Mouse (Mus musculus) cerebellum, adult (tissue): ENCODE results near the gene Zfp503.

Experiments
- ATAC-seq: cut with Nextera tagmentation; 2 replicates; pipeline ENCODE4 v1.9.2; 2017; ENCODE audit warnings: mild to moderate bottlenecking, moderate library complexity, mixed read lengths; ENCODE audit not compliant: insufficient number of reproducible peaks, low FRiP score, low TSS enrichment

Zfp503 gene

GRCm38 (mm10) chr14:21994061-21994990 lies 4.9 kb upstream of the Zfp503 start:
- no peak for ATAC-seq

DNA sequence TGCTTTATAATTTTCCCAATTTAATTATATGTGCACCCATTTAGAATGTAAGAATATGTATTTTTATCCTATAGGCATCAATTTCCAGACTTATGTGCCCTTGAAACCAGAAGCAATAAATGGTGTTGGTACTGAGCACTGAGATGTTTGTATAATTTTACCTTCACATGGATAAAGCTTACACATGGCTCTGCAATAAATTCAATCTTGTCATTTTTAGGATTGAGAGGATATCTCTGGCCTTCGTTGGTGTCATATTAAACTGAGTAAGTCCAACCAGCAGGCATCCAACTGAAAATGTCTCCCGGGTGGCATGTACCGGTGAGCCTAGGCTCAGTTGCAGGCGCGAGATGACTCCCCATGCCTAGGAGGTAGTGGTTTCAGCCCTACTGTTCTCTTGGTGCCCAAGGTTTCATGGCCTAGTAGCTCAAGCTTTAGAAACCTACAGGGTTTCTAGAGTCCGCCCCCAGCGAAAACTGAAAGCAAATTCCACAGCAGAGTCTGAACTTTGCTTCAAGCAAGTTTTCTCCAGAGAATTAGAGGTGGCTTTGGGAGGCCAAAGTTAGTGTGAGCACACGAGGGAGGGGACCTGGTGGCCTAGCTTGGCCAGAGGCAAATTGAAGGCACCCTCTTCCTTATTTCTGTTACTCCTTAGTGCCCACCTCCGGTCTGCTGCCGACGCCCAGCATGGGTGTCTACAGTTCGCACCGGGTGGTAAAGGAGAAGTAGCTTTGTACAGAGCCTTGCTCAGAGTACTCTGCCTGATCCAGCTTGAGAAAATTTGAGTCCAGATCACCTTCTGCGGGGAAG lies 4.1 kb upstream of the Zfp503 start:
- ATAC-seq: no peak

DNA sequence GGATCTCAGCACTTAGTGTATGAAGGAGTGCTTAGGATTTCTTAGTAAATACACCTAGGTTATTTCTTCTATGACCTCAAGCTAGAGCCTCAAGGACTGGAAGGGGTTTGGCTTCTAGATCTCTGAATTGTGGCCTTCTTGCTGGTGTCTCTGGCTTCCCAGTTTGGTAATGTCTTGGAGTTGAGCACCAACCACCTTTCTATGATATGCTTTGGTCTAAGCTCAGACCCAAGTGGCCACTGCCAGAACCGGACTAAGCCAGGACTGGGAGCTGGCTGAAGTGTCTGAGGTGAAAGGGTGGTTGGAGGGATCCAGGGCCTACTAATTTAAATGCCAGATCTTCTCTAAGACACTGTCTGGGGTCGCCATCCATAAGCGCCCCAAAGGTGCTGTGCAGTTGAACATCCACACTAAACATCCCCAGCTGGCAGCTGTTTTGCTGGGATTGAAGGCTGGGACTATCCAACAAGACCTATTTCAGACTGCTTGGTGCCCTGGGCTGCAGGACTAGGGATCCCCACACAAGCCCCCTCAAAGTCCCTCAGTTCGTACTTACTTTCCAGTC lies 3.0 kb upstream of the Zfp503 start:
- no peak for ATAC-seq

- ATAC-seq: no peak
These were observed 2.5 kb upstream of the Zfp503 start for GRCm38 (mm10) chr14:21991856-21992255.

- no peak for ATAC-seq
These were observed 1.9 kb upstream of the Zfp503 start for GRCm38 (mm10) chr14:21991251-21991780.

DNA sequence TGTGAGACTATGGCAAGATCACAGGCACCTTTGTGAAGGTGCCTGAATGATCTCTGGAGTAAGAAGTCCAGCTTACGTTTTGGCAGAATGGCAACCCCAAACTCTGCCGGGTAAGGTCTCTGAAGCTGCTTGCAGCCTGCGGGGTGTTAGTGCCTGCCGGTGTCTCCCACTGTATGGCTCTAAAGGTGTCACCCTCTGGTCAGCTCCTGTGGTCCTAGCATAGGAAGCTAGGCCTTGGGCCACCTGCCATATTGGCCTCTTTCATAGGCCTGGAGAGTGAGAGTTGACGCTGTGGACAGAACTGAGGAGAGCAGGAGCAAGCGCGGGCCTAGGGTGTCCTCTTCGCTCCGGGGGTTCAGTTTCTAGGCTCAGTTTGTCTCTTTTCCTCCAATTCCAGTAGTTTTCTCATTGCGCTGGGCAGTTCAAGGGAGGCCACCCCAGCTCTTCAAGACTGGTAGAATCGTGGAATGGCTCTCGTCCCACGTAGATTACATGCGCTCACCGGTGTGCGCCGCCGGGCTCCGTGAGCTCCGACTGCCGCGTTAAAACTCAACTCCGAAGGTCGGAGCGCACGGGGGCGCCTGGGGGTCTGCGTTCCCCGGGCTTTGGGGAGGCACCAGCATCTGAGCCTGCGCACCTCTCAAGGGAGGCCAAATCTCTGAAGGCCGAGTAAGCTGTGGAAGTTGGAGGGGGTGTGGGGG lies 1.1 kb upstream of the Zfp503 start:
- no peak for ATAC-seq

DNA sequence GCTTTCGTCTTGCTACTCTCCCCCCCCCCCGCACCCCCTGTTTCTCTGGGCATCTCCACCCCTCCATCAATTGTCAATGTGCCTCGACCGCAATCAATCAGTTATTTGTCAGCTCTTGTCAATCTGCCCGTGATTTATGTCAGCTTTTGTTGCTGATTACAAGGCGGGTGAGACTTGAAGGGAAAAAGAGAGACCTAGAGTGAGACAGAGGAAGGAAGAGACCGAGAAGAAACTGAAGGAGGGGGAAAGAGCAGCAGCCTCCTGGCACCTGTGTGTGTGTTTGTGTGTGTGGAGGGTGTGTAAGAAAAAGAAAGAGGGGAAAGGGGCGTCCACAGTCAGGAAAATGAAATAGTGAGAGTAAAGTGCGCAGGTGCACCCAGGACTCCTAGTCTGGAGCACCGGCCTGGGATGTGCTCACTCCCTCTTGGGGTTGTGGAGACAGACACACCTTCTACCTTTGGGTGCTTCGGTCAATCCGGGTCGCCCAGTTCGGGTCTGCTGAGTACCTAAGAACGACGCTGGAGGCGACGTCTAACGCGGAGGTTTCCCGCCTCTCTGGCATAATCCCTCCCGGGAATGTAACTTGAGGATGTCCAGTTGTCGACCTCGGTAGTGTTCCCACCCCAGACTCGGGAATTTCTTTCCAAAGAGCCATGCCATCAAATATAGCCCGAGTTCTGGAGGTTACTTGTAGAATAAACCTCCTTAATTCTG lies 667 bp downstream of the Zfp503 start:
- no peak for ATAC-seq

- ATAC-seq: peak; percentile 85
These were observed 1.5 kb downstream of the Zfp503 start for GRCm38 (mm10) chr14:21987660-21988576.

- ATAC-seq: no peak
These were observed 2.4 kb downstream of the Zfp503 start for GRCm38 (mm10) chr14:21986733-21987659.

GRCm38 (mm10) chr14:21985981-21986732 lies 3.2 kb downstream of the Zfp503 start:
- ATAC-seq: no peak

GRCm38 (mm10) chr14:21985426-21985931 lies 3.9 kb downstream of the Zfp503 start:
- no peak for ATAC-seq

DNA sequence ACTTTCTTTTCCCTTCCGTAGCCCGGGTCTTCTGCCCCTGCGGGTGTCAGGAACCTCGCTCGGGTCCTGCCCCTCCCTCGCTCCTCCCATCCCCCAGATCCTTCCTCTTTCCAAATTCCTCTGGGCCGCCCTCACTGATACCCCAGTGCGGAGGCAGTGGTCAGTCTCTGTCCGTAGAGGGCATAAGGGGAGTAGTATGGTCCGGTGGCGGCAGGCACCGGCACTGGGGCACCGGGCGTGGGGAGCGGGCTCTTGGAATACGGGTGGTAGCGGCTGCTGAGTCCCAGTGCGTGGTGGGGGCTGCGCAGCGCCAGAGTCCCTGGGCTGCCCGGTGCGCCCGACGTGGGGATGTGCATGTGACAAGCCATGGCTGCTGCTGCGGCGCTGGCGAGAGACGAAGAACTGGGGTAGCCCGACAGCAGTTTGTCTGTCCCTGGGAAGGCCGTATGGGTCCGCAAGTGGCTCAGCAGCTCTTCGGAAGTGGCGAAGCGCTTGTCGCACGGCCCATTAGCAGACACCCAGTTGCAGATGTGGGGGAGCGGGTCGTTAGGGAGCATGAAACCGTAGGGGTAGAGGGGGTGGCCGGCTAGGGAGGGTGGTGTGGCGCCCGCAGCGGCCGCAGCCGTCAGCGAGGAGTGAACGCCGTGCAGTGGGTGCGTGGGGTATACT lies 4.5 kb downstream of the Zfp503 start:
- no peak for ATAC-seq

DNA sequence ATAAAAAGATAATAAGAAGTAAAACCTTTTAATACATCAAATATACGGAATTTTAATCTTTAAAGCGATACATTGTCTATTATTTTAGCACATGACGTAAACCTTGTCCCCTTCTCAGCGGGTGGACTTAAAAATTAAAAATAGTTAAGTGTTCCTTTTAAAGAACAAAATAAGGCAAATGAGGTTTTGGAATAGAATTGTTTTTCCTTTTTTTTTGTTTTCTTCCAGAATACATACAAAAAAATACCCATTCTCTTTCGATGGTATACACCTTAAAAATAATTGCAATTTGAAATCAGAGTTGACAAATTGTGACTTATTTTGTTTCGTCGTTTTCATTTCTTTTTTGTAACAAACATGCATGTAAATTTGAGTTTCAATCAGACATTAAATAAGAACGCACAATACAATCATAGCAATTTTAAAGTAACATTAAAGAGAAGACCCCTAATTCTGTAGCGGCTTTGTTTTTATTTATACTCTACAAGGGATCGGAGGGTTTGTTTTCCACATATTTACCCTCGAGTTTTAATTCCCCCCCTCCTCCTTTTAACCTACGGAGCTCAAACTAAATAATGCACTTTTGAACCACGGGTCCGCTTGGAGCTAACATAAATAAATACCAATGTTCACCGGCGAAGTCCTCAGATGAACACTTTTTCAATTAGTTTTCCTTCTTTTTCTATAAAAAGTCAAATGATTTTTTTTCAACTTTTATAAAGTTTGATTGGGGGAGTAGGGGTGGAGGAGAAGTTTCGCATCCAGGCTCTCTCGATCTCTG lies 5.3 kb downstream of the Zfp503 start:
- ATAC-seq: no peak

- no peak for ATAC-seq
These were observed 6.0 kb downstream of the Zfp503 start for GRCm38 (mm10) chr14:21983311-21983949.
